Mouse (Mus musculus): ENCODE data around the gene F7. TPM values are rescaled to one million over a fixed set of nuclear protein-coding genes. Genes with fewer than 3 reads are reported as not detected.

The F7 gene
- total RNA-seq (2021): under 1 TPM in 1 of 2 experiments, not detected in 1; 0.14 TPM

DNA sequence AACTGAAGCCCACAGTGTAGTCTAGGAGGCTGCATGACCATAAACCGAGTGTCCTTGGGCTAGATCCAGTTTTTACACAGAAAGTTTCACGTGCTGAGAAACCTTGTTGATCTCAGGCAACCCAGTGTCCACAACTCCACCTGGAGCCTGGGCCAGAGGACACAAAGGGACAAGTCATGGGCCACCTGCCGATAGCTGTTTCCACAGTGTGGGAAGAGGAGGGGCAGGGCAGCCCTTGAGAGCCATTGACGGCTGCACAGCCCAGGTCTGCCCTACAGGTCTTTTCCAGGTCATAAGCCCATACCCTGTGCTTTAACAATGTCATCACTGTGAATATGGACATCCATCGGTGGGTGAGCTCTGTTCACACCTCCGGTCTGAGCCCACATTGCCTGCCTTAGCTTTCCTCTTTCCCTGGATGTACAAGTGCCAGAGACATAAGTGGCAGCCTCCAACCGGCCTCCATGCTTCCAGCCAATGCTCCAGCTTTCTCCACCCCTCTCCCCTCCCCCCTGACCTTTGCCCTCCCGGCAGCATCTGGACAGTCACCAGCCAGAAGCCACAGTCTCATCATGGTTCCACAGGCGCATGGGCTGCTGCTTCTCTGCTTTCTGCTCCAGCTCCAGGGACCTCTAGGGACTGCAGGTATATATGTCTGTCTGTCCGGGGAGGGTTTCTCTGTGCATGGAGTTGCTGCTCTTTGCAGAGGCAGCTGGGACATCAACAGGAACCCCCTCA, at the start of gene F7:
TSS of gene F7 (plus strand) at position 548 of the 738 bp plus-strand sequence.
- DNase-seq (ENCODE audit: low spot score): no peak
- intact Hi-C loops (cut with DNase I): no loop called here

DNA sequence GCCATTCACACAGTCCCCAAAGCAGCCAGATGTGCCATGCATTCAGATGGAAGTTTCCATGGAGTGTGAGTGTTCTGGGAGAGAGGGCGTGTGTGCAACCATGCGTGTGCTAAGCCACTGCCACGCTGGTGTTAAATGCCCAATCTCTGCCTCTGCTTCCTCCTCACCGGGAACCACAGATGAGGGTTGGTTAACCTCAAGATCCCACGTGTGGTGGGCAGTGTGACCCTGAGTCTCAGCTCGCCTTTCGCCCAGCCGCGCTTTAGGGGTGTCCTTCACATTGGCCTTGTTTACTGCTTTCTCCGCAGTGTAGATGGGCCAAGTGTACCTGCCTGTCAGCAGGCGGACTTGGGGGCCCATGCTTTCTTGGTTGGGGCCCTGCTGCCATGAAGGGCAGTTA, 49.5 kb upstream of the F7 start:
- intact Hi-C loops (cut with DNase I): loop anchor here (5.0 kb wide), 3 partner anchors 34 to 236 kb away; no protein-coding TSS in a partner anchor
- DNase-seq (ENCODE audit: low spot score): no peak

- intact Hi-C loops (cut with DNase I): loop anchor here (5.0 kb wide), 3 partner anchors 34 to 236 kb away; no protein-coding TSS in a partner anchor
- no peak for DNase-seq (ENCODE audit: low spot score)
Measured at GRCm38 (mm10) chr8:12976723-12977122, 49.1 kb upstream of the F7 start.

DNA sequence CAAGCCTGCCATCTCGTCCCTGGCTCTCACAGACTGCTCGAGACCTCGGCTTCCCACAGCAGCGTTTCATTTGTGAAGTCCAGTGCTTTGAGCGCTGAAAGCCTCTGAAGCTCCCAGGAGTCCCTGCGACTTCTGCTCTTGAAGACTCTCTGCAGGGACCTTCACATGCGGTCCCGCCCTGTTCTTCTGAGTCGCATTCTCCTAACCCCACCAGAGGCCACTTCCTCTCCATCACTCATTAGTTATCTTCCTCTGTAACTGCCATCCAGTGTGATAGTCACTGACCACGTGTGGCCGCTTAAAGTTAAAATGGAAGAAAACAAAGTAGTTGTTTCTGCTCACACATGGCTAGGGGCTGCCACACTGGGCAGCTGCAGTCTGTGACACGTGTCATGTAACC, 48.5 kb upstream of the F7 start:
- intact Hi-C loops (cut with DNase I): loop anchor here (5.0 kb wide), 3 partner anchors 35 to 235 kb away; no protein-coding TSS in a partner anchor
- DNase-seq (ENCODE audit: low spot score): no peak

- DNase-seq (ENCODE audit: low spot score): no peak
- intact Hi-C loops (cut with DNase I): loop anchor here (5.0 kb wide), 3 partner anchors 36 to 234 kb away; no protein-coding TSS in a partner anchor
Measured at GRCm38 (mm10) chr8:12978308-12978707, 47.5 kb upstream of the F7 start.

DNA sequence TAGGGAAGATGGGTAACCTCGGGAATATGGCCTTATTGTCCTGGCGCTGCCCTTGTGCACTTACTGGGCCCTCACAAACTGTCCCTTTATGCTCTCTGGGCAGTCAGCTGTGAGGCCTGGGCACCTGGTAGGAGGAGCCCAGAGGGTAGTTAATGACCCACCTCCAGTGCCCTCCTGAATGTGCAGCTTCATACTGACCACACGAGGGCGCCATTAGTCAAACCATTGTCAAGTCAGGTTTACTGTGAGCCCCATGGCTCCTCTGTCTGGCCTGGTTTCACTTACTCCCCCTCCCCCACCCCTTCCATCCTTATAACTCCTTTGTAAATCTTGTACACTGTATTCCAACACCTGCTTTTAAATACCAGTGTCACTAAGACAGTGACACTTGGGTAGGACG, 47.1 kb upstream of the F7 start:
- no peak for DNase-seq (ENCODE audit: low spot score)
- intact Hi-C loops (cut with DNase I): loop anchor here (5.0 kb wide), 3 partner anchors 36 to 234 kb away; no protein-coding TSS in a partner anchor

- DNase-seq (ENCODE audit: low spot score): no peak
- intact Hi-C loops (cut with DNase I): loop anchor here (5.0 kb wide), 1 partner anchor 118 kb away; no protein-coding TSS in a partner anchor
Measured at GRCm38 (mm10) chr8:12983681-12984467, 42.0 kb upstream of the F7 start.

DNA sequence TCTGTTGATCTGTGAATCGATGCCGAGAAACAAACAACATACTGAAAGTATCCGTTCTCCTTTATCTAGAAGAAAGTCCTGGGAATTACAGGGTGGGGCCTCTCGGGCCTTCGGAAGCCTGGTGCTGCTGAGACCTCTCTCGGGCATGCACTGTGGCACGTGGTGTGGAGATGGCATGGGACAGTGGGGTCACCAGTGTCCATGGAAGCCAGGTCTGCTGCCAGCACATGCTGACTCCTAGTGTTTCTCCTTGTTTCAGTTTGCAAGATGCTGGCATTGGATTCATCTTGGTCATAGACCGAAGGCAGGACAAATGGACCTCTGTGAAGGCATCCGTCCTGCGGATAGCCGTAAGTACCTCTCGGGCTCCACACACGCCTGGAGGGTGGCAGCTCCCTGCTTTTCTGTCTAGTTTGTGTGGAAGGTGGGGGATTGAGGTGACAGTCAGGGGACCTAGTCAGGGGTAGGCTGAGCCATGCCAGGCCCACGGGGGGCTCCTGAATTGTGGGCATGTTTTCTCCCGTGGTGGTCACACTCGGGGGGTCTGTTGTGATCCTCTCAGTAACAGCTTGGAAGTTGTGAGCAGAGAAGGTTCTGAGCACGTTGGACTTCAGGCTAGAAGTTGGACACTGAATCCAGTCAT, 41.1 kb upstream of the F7 start:
- intact Hi-C loops (cut with DNase I): loop anchor here (5.0 kb wide), 1 partner anchor 118 kb away; no protein-coding TSS in a partner anchor
- DNase-seq (ENCODE audit: low spot score): no peak

DNA sequence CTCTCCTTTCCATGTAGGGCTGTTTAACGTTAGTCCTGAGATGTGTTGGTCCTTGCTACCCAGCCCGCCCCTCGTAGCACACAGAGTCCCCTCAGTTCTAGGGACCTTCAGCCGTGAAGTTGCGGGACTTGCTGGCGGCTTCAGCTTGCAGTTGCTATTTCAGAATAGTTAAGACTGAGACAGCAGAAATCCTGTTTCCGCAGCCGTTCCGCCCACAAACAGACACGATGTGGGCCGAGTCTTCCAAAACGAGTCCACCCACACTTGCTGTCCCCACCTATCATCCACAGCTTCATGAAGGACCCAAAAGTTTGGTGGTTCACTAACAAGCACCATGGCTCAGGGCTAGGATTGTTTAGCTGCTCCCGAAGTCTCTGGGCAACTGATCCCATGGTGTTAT, 40.6 kb upstream of the F7 start:
- intact Hi-C loops (cut with DNase I): no loop called here
- no peak for DNase-seq (ENCODE audit: low spot score)

GRCm38 (mm10) chr8:12987571-12987970, 38.3 kb upstream of the F7 start:
- intact Hi-C loops (cut with DNase I): no loop called here
- DNase-seq (ENCODE audit: low spot score): no peak

GRCm38 (mm10) chr8:12988722-12989430, 37.0 kb upstream of the F7 start:
- DNase-seq (ENCODE audit: low spot score): no peak
- intact Hi-C loops (cut with DNase I): no loop called here

DNA sequence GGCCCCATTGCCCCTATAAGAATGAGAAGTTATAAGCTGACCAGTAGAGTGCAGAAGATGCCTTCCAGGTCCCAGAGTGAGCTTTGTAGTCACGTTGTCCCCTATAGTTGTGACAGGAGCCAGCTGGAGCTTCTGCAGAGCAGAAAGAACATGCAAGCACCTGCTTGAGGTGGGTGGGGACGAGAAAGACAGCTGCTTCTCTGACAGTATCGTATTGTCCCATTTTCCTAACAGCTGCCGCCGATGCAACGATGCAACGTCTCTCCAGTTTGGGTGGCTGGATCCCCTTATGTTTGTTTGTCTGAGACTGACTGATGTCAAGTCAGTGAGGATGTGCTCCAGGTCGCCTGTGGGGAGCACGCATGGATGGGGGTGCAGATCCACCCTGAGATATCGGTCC, 34.4 kb upstream of the F7 start:
- intact Hi-C loops (cut with DNase I): no loop called here
- no peak for DNase-seq (ENCODE audit: low spot score)

DNA sequence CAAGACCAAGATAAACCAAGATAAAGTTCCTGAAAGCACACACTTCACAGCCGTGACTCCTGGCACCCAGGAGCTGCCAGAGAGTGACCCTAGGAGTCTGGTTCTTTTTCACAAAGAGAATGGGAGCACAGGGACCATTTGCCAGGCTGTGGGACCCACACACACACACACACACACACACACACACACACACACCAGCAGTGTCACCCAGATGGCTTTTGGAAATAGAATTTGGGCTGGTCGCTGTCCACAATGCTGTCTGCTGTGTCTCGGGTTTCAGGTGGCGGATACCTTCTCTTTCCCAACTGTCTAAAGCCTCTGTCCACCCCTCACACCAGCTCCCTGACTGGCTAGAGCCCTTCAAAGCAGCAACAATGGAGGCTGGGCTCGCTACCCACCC, 31.4 kb upstream of the F7 start:
- intact Hi-C loops (cut with DNase I): no loop called here
- DNase-seq (ENCODE audit: low spot score): no peak

DNA sequence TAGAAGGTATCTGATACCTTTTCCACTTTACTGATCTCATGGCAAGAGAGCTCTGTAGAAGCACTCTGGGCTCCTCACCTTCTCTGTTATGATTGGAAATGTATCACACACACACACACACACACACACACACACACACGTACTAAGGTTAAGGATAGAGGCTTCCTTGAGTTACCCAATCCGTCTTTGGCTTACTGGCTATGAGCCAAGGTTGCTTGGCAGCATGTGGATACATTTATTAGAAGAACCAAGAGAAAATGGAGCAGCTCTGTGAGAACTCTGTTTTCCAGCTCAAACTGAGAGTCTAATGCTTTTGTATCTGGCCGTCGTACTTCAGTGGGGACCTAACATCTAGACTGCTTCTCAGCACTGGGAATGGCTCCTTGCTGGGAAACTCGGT, 30.4 kb upstream of the F7 start:
- intact Hi-C loops (cut with DNase I): loop anchor here (5.0 kb wide), 1 partner anchor 103 kb away; no protein-coding TSS in a partner anchor

DNA sequence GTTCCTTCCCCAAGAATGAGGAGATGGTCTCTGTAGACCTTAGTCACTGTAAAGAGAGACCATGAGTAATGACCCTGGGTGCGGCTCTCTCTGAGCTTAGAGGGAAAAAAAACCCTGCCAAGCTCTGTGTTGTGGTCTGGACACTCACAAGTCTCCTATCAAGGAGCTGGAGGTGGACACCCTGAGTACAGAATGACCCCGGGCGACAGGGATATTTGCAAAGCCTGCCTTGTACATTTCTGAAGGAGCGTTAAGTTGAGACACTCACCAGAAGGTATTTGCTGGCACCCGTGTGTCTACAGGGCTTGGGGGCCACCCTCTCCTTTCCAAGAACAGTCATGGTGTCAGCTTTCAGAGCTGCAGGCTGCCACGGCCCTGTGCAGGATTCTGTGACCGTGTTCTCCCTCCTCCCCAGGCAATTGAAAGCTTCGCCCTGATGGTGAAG, 29.0 kb upstream of the F7 start:
- intact Hi-C loops (cut with DNase I): loop anchor here (5.0 kb wide), 1 partner anchor 105 kb away; no protein-coding TSS in a partner anchor
- DNase-seq (ENCODE audit: low spot score): no peak

More for the DNA sequence above, 30.4 kb upstream of the F7 start:
- DNase-seq (ENCODE audit: low spot score): no peak

DNA sequence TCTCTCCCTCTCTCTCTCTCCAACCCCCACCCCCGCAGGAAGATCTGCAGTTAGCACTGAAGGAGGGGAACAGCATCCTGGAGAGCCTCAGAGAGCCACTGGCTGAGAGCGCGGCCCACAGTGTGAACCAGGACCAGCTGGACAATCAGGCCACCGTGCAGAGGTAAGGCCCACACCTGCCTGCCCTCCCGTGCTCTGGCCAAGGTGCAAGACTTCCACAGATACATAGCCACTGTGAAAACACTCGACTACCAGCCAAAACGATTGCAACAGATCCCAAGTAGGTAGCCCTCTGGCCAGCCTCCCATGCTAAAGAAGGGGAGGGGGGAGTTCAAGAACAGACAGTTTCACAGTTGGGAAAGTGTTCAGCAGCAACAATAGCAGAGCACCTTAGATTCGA, 27.5 kb upstream of the F7 start:
- intact Hi-C loops (cut with DNase I): loop anchor here (5.0 kb wide), 1 partner anchor 106 kb away; no protein-coding TSS in a partner anchor

GRCm38 (mm10) chr8:12999793-13000192, 26.0 kb upstream of the F7 start:
- intact Hi-C loops (cut with DNase I): loop anchor here (5.0 kb wide), 1 partner anchor 107 kb away; no protein-coding TSS in a partner anchor
- no peak for DNase-seq (ENCODE audit: low spot score)

More for the DNA sequence above, 27.5 kb upstream of the F7 start:
- DNase-seq (ENCODE audit: low spot score): no peak

DNA sequence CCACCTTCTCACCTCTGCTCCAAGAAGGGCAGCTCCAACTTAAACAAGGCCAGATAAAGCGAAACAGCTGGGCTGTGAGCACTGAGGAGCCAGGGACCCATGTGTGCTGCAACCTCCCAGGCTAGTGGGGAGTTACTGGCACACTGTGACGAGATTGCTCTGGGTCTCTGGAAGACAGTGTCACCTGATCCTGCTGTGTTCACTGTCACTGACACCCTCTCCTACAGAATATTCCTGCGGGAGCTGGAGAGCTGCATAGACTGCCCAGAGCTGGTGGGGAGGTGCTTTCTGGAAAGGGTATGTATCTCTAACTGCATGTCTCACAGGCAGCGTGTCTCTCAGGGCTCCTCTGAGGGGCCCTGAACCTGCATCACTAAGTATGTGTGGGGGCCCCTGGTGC, 18.4 kb upstream of the F7 start:
- intact Hi-C loops (cut with DNase I): no loop called here
- DNase-seq (ENCODE audit: low spot score): no peak

- no peak for DNase-seq (ENCODE audit: low spot score)
- intact Hi-C loops (cut with DNase I): no loop called here
Measured at GRCm38 (mm10) chr8:13010313-13010712, 15.5 kb upstream of the F7 start.

All from heart, postnatal 25 days (tissue).